Mouse (Mus musculus) limb, embryonic 15.5 days (tissue): ENCODE results near the gene Ndc1. TPM values are rescaled to one million over a fixed set of nuclear protein-coding genes. Genes with fewer than 3 reads are reported as not detected.
"Not testable (repeated sequence)": the region's sequence is repeated elsewhere in the genome, so short reads cannot be mapped to it uniquely, and the experiment has no call there.

Experiments
- ATAC-seq: fragments of 200-750 bp; cut with Nextera tagmentation; 2 replicates; pipeline ENCODE4 v1.8.0; 2017; ENCODE audit warnings: low read depth, moderate TSS enrichment; ENCODE audit not compliant: insufficient number of reproducible peaks, low FRiP score, low TSS enrichment
- H3K27ac ChIP-seq: fragments of 300-500 bp; sonication (generic); 2 replicates; pipeline ENCODE4 v1.5.1; 2015; ENCODE audit warnings: moderate library complexity, mild to moderate bottlenecking, inconsistent platforms
- H3K27me3 ChIP-seq: fragments of 300-500 bp; sonication (generic); 2 replicates; pipeline ENCODE4 v1.6.1; 2015; ENCODE audit warnings: inconsistent platforms
- H3K36me3 ChIP-seq: fragments of 300-500 bp; sonication (generic); 2 replicates; pipeline ENCODE4 v1.6.1; 2015; ENCODE audit warnings: inconsistent platforms
- H3K4me1 ChIP-seq: fragments of 300-500 bp; sonication (generic); 2 replicates; pipeline ENCODE4 v1.6.1; 2015; ENCODE audit warnings: inconsistent platforms
- H3K4me2 ChIP-seq: fragments of 300-500 bp; sonication (generic); 2 replicates; pipeline ENCODE4 v1.6.1; 2015; ENCODE audit warnings: mild to moderate bottlenecking, inconsistent platforms
- H3K4me3 ChIP-seq: fragments of 300-500 bp; sonication (generic); 2 replicates; pipeline ENCODE4 v1.5.1; 2015; ENCODE audit warnings: mild to moderate bottlenecking, inconsistent platforms
- H3K9ac ChIP-seq: fragments of 300-500 bp; sonication (generic); 2 replicates; pipeline ENCODE4 v1.6.1; 2015; ENCODE audit warnings: inconsistent platforms
- H3K9me3 ChIP-seq: fragments of 300-500 bp; sonication (generic); 2 replicates; pipeline ENCODE4 v1.6.1; 2016; ENCODE audit warnings: inconsistent platforms
- WGBS: fragments of 180-500 bp; shearing (Covaris S2); methylation state at CpG from one replicate; pipeline ENCODE4 v1.1.7; 2015; 5-methylcytosine and 5-hydroxymethylcytosine counted together
- polyA plus RNA-seq: library from polyadenylated mRNA; unstranded; fragments of >200 nt; fragmentation: Nextera tagmentation; extraction: Ambion mirVana; gene quantifications from 2 replicates; pipeline ENCODE4 v1.2.1, GENCODE M21; 2015

The Ndc1 gene
- polyA plus RNA-seq, 1 experiment from 2014 or later: 27.1 TPM

GRCm38 (mm10) chr4:107349311-107350008, 18.1 kb upstream of the Ndc1 start:
- WGBS: 58% methylated on average over 8 of the region's 8 CpGs
- H3K4me1 ChIP-seq: peaks cover 8% of the 10 kb centered on the region; the same call in 1 of the 2 replicates
- H3K4me3 ChIP-seq: no peak overlapping the region
- no peaks in the 10 kb centered on the region for H3K9me3 ChIP-seq
- H3K27ac ChIP-seq: no peak overlapping the region
- peaks cover 44% of the 10 kb centered on the region for H3K36me3 ChIP-seq
- H3K4me2 ChIP-seq: no peak overlapping the region
- ATAC-seq: no peak
- no peak overlapping the region for H3K9ac ChIP-seq
- H3K27me3 ChIP-seq: no peaks in the 10 kb centered on the region

- Histone ChIP-seq H3K4me3 (no peak overlapping the region), H3K4me1 (peaks cover 8% of the 10 kb centered on the region; the same call in 1 of the 2 replicates)
Measured at GRCm38 (mm10) chr4:107351368-107351767, 16.2 kb upstream of the Ndc1 start.

GRCm38 (mm10) chr4:107353612-107354011, 14.0 kb upstream of the Ndc1 start:
- no peak overlapping the region for H3K4me2 ChIP-seq
- no peak overlapping the region for H3K27ac ChIP-seq
- H3K27me3 ChIP-seq: no peaks in the 10 kb centered on the region
- no peak for ATAC-seq
- peaks cover 7% of the 10 kb centered on the region; the same call in 1 of the 2 replicates for H3K4me1 ChIP-seq
- peaks cover 34% of the 10 kb centered on the region for H3K36me3 ChIP-seq
- H3K9me3 ChIP-seq: no peaks in the 10 kb centered on the region
- H3K4me3 ChIP-seq: no peak overlapping the region
- H3K9ac ChIP-seq: no peak overlapping the region
- 79% methylated on average over 3 of the region's 3 CpGs for WGBS

More at GRCm38 (mm10) chr4:107351368-107351767, 16.2 kb upstream of the Ndc1 start:
- peaks cover 40% of the 10 kb centered on the region for H3K36me3 ChIP-seq
- no peak for ATAC-seq
- H3K27me3 ChIP-seq: no peaks in the 10 kb centered on the region
- no peaks in the 10 kb centered on the region for H3K9me3 ChIP-seq
- no peak overlapping the region for H3K27ac ChIP-seq
- H3K9ac ChIP-seq: no peak overlapping the region
- no peak overlapping the region for H3K4me2 ChIP-seq

GRCm38 (mm10) chr4:107354126-107354525, 13.5 kb upstream of the Ndc1 start:
- no peak overlapping the region for H3K4me3 ChIP-seq
- H3K4me2 ChIP-seq: no peak overlapping the region
- no peaks in the 10 kb centered on the region for H3K27me3 ChIP-seq
- peaks cover 37% of the 10 kb centered on the region for H3K36me3 ChIP-seq
- ATAC-seq: no peak
- no peaks in the 10 kb centered on the region for H3K9me3 ChIP-seq
- H3K4me1 ChIP-seq: peaks cover 2% of the 10 kb centered on the region; the same call in 1 of the 2 replicates
- H3K27ac ChIP-seq: no peak overlapping the region
- H3K9ac ChIP-seq: no peak overlapping the region
- WGBS: 73% methylated on average over 5 of the region's 5 CpGs

GRCm38 (mm10) chr4:107354543-107354942, 13.0 kb upstream of the Ndc1 start:
- H3K9me3 ChIP-seq: no peaks in the 10 kb centered on the region
- H3K9ac ChIP-seq: no peak overlapping the region
- peaks cover 41% of the 10 kb centered on the region for H3K36me3 ChIP-seq
- 9% methylated on average over 4 of the region's 4 CpGs for WGBS
- H3K4me2 ChIP-seq: no peak overlapping the region
- no peak for ATAC-seq
- H3K27ac ChIP-seq: no peak overlapping the region
- no peaks in the 10 kb centered on the region for H3K4me1 ChIP-seq
- H3K27me3 ChIP-seq: no peaks in the 10 kb centered on the region
- H3K4me3 ChIP-seq: no peak overlapping the region

- H3K9ac ChIP-seq, H3K4me3 ChIP-seq, H3K27me3 ChIP-seq, H3K4me2 ChIP-seq, H3K9me3 ChIP-seq, ATAC-seq, H3K27ac ChIP-seq, H3K4me1 ChIP-seq: not testable (repeated sequence)
- WGBS: 47% methylated on average over 8 of the region's 8 CpGs
- H3K36me3 ChIP-seq: peaks cover 31% of the 10 kb centered on the region
Measured at GRCm38 (mm10) chr4:107357172-107357571, 10.4 kb upstream of the Ndc1 start.

GRCm38 (mm10) chr4:107358460-107358859, 9.1 kb upstream of the Ndc1 start:
- 79% methylated on average over 3 of the region's 3 CpGs for WGBS
- no peak for ATAC-seq

GRCm38 (mm10) chr4:107360457-107361145, 7.0 kb upstream of the Ndc1 start:
- no peak for ATAC-seq
- Histone ChIP-seq H3K4me2 (no peak overlapping the region), H3K9ac (no peak overlapping the region), H3K27ac (no peak overlapping the region), H3K4me3 (no peak overlapping the region), H3K36me3 (peaks cover 22% of the 10 kb centered on the region), H3K27me3 (no peaks in the 10 kb centered on the region), H3K9me3 (no peaks in the 10 kb centered on the region), H3K4me1 (no peaks in the 10 kb centered on the region)
- WGBS: 83% methylated on average over 7 of the region's 7 CpGs

More at GRCm38 (mm10) chr4:107358460-107358859, 9.1 kb upstream of the Ndc1 start:
- no peaks in the 10 kb centered on the region for H3K4me1 ChIP-seq
- H3K27ac ChIP-seq: no peak overlapping the region
- H3K4me3 ChIP-seq: no peak overlapping the region
- no peak overlapping the region for H3K9ac ChIP-seq
- H3K27me3 ChIP-seq: no peaks in the 10 kb centered on the region
- no peaks in the 10 kb centered on the region for H3K9me3 ChIP-seq
- H3K4me2 ChIP-seq: no peak overlapping the region
- H3K36me3 ChIP-seq: peaks cover 31% of the 10 kb centered on the region

GRCm38 (mm10) chr4:107362755-107363154, 4.8 kb upstream of the Ndc1 start:
- ATAC-seq: no peak
- no peak overlapping the region for H3K27ac ChIP-seq

GRCm38 (mm10) chr4:107363573-107363972, 4.0 kb upstream of the Ndc1 start:
- WGBS: 73% methylated on average over 6 of the region's 6 CpGs
- H3K9ac ChIP-seq: no peak overlapping the region
- peaks cover 12% of the 10 kb centered on the region for H3K36me3 ChIP-seq
- H3K27ac ChIP-seq: no peak overlapping the region
- no peak overlapping the region for H3K4me3 ChIP-seq
- H3K4me2 ChIP-seq: no peak overlapping the region
- ATAC-seq: no peak
- no peaks in the 10 kb centered on the region for H3K27me3 ChIP-seq
- H3K9me3 ChIP-seq: no peaks in the 10 kb centered on the region
- H3K4me1 ChIP-seq: peaks cover 3% of the 10 kb centered on the region

More at GRCm38 (mm10) chr4:107362755-107363154, 4.8 kb upstream of the Ndc1 start:
- 66% methylated on average over 4 of the region's 4 CpGs for WGBS
- H3K4me3 ChIP-seq: no peak overlapping the region
- no peak overlapping the region for H3K4me2 ChIP-seq
- H3K27me3 ChIP-seq: no peaks in the 10 kb centered on the region
- no peak overlapping the region for H3K9ac ChIP-seq
- H3K36me3 ChIP-seq: peaks cover 16% of the 10 kb centered on the region
- H3K4me1 ChIP-seq: no peaks in the 10 kb centered on the region
- H3K9me3 ChIP-seq: no peaks in the 10 kb centered on the region

GRCm38 (mm10) chr4:107364190-107364639, 3.4 kb upstream of the Ndc1 start:
- Histone ChIP-seq H3K4me1 (peaks cover 6% of the 10 kb centered on the region), H3K4me2 (no peak overlapping the region), H3K4me3 (no peak overlapping the region), H3K9ac (no peak overlapping the region), H3K36me3 (peaks cover 7% of the 10 kb centered on the region), H3K9me3 (no peaks in the 10 kb centered on the region), H3K27ac (no peak overlapping the region), H3K27me3 (no peaks in the 10 kb centered on the region)
- ATAC-seq: no peak
- 74% methylated on average over 5 of the region's 5 CpGs for WGBS

GRCm38 (mm10) chr4:107366408-107366807, 1.2 kb upstream of the Ndc1 start:
- not testable (repeated sequence) for ATAC-seq, H3K4me2 ChIP-seq, H3K4me3 ChIP-seq, H3K27me3 ChIP-seq, H3K4me1 ChIP-seq, H3K27ac ChIP-seq, H3K9me3 ChIP-seq, H3K9ac ChIP-seq
- H3K36me3 ChIP-seq: peaks cover 10% of the 10 kb centered on the region
